Mouse (Mus musculus) heart, postnatal 0 days (tissue): ENCODE data around the gene Vwf.

Experiments
- CTCF ChIP-seq: IDR thresholded peaks from 2 replicates; pipeline ENCODE4 v1.5.1; 2016; ENCODE audit warnings: antibody characterized with exemption, control low read depth, low read depth
- EP300 ChIP-seq: IDR thresholded peaks from 2 replicates; pipeline ENCODE4 v1.6.1; 2016; ENCODE audit warnings: antibody characterized with exemption, low read depth

DNA sequence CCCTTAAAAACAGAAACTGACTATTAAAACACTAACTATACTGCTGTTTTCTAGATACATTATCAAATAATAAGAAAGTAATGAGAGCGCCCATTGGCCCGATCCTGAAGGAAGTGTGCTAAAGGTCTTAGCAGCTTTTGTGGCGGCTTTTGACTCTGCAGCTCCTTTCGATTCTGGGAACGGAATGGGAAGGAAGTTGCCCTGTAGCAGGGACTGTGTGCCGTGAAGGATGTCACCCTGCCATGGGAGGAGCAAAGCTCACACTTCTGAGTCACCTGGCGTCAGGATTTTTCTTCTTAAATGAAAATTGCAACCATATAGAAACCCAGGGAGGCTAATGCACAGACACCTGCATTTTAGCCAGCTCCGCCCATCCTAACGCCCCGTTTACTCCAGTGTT, 1.8 kb downstream of the Vwf start:
- TF ChIP-seq CTCF (no peak), EP300 (no peak)
